Mouse (Mus musculus) bone marrow, adult 2 months (tissue): ENCODE data around the gene Nt5c3.

Experiments
- CTCF ChIP-seq: fragments of 200-500 bp; IDR thresholded peaks from 2 replicates; pipeline ENCODE4 v1.5.1; 2011; ENCODE audit warnings: low read length, control low read depth; ENCODE audit not compliant: control insufficient read depth, insufficient read depth
- POLR2A ChIP-seq: fragments of 200-500 bp; IDR thresholded peaks from 2 replicates; pipeline ENCODE4 v1.6.1; 2011; ENCODE audit warnings: low read depth, mild to moderate bottlenecking, control low read depth, low read length, borderline replicate concordance; ENCODE audit not compliant: control insufficient read depth

- peak; percentile 93 for TF ChIP-seq CTCF
- no peak for TF ChIP-seq POLR2A
These were observed 14.8 kb downstream of the Nt5c3 start for GRCm38 (mm10) chr6:56908912-56909311.
